Mouse (Mus musculus): ENCODE results near the gene Hoga1.

Gene Hoga1

DNA sequence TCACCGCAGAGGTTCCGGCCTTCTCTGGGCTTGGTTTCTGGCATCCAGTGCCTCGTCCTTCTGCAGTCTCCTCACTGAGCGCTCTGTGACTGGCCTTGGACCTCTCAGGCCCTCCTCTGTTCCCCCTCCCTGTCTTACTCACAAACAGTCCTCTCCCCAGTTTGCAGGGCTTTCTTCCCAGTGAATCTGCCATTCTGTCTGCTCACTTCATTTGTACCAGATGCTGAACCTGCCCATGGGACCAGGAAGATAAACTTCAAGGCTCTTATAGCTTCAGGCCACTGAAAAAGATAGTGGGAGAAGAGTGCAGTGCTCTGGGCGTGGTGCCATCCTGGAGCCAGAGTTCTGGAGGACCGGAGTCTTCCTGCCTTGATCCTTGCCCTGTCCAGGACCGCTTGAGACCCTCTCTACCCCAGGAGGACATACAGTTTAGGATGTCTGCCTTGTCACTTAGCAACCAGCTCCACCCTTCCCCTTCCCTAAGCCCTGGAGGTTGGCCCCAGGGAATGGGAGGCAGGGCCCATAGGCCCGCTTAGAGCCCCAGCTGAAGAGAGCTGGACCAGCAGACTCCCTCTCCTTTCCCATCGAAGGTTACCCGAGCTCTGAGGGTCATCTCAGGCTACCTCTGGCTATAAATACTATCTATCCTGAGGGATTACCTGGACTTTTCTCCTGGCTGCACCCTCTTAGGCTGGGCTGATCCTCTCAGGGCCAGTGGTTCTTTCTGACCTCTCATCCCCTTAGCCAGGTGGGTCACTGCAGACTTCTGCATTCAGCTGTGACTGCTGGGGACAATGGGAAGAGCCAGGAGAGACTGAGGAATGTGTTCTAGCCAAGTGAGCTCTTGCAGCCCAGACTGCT lies 23.5 kb upstream of the Hoga1 start:
- DNase-seq (ENCODE audit: extremely low spot score): no peak

DNA sequence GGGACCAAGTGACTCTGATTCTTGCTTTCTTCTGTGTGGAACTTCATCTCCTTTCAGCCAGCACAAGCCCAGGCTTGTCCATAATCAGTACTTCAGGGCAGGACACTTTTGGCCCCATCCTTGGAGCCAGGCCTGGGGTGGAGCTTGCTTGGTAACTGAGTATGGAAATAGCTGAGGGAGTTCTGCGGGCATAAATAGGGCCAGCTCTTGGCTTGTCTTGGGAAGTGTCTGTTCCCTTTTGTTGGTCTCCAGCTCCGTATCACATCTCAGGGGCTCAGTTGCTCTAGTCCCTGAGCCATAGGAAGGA lies 22.9 kb upstream of the Hoga1 start:
- DNase-seq (ENCODE audit: extremely low spot score): no peak

DNA sequence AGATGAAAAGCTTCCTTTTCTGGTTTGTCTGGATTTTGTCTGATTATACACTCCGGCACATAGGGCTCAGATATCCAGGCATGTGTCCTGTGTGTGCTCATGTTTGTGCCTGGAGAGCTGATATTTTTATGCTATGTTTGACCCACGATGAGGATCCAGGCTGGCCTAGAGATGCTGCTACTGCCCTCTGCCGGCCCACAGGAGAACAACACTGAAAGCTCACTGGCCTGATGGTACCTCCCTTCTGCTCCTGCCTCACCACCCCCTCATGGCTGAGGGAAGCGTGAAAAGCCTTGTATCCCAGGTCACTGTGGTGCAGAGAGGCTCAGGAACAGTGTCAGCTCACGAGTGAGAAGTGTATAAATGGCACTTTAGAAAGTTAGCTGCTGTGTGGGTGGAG lies 19.3 kb upstream of the Hoga1 start:
- DNase-seq (ENCODE audit: extremely low spot score): peak; percentile 72

DNA sequence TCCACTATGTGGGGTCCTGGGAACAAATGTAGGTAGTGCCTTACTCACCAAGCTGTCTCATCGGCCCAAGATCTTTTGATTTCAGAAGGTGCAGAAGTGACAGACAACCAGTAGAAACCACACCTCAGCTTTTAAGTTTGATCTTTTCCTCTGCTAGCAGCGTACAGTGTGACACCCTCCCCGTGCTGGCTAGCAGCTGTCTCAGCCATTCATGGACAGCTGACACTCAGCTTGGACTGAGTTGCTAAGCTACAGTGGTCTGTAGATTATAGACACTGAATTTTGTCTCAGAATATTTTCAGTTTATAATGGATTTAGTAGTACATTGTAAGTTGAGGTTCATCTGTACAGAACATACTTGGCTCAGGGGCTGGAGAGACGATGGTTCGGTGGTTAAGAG lies 14.3 kb upstream of the Hoga1 start:
- DNase-seq (ENCODE audit: extremely low spot score): no peak

DNA sequence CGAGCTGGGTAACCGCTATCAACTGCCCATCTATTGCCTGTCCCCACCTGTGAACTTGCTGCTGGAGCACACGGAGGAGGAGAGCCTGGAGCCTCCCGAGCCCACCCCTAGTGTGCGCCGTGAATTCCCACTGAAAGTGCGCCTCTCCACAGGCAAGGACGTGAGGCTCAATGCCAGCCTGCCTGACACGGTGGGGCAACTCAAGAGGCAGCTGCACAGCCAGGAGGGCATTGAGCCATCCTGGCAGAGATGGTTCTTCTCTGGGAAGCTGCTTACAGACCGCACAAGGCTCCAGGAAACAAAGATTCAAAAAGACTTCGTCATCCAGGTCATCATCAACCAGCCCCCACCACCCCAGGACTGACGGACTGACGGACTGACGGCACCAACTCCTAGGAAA lies 11.8 kb upstream of the Hoga1 start:
- DNase-seq (ENCODE audit: extremely low spot score): no peak

DNA sequence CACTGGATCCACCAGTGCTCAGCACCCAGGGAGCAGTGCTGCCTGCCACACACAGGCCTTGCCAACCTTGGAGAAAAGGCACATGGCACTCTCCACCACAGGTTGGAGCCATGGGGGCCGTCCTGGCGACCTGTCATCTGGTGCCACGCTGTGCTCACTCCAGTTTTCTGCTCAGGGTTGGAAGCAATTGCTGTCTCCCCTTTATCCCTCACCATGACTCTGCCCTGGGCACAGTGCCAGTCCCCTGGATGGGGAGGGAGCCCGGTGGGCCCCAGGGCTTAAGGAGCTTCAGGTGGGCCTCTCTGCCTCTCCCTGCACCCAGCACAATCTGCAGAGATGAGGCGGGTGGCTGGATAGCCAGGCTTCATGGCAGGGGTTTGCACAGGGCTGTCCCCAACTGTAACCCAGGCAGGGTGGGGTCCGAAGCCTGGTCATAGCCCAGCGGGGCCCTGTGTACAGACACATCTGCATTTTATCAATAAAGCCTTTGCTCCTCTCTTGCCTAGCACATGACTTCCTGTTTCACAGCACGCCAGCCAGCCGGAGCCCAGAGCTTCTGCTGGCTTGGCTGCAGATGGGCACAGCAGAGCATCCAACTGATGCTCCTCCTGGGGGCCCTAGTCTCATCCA lies 11.1 kb upstream of the Hoga1 start:
- DNase-seq (ENCODE audit: extremely low spot score): no peak

DNA sequence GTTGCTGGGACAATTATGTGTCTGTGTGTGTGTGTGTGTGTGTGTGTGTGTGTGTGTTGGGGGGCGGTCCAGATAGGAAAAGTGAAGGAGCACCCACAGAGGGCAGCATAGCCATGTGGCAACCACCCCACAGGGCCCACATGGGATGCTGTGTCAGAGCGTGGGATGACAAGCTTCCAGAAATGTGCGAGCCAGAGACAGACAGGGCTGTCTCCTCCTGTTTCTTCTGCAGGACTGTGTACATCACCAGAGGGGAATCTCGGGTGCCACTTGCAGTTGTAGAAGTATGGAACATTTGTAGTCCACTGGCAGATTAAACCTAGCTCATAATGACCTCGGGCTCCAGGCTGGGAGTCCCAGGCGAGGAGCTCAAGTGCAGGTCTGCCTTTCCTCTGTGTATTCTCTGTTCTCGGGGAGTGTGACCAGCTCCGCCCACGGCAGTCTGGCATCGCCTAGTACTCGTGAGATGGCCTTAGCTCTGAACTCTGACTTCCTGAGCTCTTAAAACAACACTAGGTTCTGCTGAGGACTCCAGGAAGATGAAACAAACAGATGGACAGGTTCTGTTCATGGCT lies 10.4 kb upstream of the Hoga1 start:
- DNase-seq (ENCODE audit: extremely low spot score): no peak

DNA sequence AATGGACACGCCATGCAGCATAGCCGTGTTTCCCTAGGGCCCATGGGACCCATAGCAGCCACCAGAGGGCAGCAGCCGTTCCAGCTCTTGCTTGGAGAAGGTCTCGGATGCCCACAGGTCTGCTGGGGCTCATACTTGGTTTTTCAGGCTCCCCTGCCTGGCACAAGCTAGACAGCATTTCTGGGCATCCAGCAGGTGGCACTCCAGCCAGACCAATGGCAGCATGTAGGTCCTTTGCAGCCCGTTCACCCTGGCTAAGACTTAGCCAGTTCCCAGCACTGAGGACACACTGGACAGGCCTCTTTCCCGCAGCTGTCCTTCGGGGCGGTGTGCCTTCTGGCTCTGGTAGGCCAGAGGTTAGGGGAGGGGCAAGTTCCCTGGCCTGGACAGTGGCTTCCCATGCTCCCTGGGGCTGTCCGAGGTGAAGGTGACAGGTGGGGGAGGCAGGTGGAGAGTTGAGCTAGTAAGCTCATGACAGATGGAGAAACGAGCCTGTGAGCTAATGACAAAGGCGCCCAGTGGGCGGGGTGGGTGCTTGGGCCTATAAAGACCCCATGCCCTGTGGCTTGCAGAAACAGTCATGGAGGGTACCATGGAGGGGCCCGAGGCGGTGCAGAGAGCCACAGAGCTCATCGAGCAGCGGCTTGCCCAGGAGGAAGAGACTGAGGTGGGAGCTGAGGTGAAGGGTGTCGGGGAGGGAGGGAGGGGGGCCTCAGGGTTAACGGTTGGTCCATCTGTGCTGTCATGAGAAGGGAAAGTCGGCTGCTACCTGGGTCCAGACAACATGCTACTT lies 9.8 kb upstream of the Hoga1 start, which contains the start of gene Ankrd2:
Gene Ankrd2 (plus strand): TSS at position 545 of the 793 bp plus-strand sequence.
- peak; percentile 78 for DNase-seq (ENCODE audit: extremely low spot score)

DNA sequence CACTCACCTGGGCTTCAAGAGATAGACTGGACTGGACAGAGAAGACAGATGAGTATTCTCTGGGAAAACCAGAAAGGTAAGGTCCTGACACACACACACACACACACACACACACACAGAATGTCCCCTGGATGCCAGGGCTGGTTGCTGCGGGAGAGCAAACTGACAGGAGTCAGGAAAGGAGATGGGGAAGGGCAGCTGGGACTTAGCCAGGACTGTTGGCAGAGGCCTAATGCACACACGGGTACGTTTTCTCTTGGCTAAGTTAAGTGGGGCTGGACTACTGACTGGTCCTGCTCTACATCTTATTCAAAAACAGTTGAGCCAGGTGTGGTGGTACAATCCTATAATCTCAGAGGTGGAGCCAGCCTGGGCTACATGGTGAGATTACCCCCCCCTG lies 9.1 kb upstream of the Hoga1 start:
- DNase-seq (ENCODE audit: extremely low spot score): no peak

DNA sequence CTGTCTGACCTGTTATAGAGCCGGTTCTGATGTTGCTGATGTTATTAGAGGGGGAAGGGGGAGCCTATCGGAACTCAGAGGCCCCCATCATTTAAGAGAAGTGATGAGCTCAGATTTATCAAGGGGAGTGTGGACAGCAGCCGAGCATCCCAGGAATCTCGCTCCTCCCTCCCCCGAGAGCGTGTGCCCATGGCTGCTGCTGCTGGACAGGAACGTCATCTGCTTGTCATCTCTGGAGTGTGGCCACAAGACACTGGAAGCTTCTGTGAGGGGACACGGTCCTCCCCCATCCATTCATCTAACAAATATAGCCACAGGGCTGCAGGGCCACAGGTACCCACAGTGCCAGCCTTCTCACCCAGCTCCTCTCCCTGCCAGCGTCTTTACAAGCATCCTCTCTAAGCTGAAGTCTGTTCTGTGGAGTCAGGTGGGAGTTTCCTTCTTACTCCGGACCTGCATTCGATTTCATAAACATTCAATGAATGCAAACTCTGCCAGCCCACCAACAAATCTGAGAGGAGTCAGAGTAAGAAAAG lies 8.2 kb upstream of the Hoga1 start:
- no peak for DNase-seq (ENCODE audit: extremely low spot score)

DNA sequence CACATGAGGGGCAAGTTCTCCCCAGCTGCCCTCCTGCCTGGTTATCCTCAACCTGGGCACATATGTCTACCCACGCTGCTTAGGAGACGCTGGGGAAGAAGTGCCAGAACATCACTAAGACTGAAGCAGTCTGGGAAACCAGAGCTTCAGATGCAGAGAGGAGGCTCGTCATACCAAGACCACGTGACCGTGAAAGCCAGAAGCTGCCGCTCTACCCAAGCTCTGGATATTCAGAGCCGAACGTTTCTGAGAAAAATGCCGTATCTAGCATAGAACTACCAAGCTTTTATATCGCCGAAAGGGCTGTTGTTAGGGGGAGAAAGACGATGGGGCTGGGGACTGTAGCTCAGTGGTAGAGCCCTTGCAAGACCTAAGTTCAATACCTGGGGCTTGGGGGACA lies 7.1 kb upstream of the Hoga1 start:
- DNase-seq (ENCODE audit: extremely low spot score): no peak

DNA sequence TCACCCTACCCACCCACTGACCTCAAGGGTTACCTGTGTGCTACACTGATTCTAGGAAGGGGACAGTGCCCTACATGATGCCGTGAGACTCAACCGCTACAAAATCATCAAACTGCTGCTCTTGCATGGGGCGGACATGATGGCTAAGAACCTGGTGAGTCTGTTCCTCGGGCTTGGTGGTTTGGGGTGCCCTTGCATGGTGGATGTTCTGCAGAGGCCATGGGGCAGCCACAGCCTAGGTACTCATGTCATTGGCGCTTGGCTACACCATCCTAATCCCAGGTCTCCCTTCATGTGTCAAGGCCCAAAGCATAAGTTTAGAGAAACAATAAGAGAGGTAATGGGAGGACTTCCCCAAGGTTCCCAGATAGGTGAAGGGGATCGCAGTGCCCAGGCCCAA lies 1.4 kb upstream of the Hoga1 start:
- DNase-seq (ENCODE audit: extremely low spot score): no peak

DNA sequence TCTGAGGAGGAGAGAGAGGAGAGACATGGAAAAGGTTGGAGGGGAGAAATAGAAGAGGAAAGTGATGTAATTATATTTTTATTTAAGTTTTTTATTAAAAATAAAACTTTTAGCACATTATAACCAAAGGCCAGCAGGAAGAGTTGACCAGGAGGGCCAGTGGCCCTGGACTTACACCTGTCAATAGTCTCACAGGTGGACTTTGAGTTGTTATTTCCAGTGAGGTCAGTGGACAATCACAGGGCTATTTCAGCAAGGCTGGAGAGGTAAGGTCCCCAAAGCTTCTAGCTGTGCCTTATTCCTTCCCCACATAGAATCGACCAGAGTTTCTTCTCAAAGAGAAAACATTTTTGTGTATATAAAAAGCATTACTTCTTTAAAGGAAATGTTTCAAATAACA lies 4.8 kb downstream of the Hoga1 start:
- no peak for DNase-seq (ENCODE audit: extremely low spot score)

DNA sequence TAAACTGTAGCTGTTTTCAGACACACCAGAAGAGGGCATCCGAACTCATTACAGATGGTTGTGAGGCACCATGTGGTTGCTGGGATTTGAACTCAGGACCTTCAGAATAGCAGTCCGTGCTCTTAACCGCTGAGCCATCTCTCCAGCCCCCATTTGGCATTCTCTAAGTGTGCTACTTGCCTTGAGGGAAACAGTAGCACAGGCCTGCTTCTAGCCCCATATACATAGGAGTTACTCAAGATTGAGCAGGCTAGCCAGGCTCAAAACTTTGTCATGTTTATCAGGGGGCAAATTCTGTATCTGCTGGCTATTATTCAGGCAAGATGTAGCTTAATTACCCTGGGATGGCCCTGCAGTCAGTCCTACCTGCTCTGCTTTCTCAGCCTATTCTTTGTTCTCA lies 5.9 kb downstream of the Hoga1 start:
- DNase-seq (ENCODE audit: extremely low spot score): no peak

DNA sequence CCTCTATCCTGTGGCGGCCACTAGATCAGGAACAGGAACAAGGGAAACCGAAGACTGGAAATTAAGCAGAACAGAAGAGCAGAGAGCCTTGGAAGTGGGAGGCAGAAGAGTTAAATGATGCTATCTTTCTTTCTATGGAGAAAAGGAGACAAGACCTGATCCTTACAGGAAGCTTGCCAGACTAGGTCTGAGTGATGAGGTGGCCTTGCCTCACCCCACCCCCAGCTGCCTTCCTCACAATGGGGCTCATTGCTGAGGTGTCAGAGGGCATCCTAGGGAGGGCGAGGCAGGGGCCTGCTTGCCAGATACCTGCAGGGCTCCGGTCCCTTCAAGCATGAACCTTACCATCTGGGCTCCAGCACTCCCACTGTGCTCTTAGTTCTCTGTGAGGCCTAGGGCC lies 6.5 kb downstream of the Hoga1 start, which contains the start of gene 4933411K16Rik:
Gene 4933411K16Rik (plus strand): TSS at position 301 of the 400 bp plus-strand sequence.
- DNase-seq (ENCODE audit: extremely low spot score): no peak

DNA sequence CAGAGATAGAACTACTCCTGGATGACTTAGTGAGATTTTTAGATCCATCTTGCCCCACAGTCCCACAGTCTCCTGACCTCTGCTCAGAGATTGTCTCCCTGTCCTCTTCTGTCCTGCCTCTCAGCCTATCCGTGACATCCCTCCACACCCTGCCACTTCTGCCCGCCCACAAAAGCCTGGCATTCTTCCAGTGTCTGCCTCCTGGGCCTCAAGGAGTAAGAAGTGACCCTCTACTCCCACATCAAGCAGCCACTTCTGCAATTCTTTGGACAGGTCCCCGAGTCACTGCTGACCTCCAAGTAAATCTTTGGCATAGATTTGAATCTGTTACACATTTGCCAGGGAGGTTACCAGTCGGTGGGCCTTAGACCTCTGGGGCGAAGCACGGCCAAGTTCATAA lies 8.8 kb downstream of the Hoga1 start:
- DNase-seq (ENCODE audit: extremely low spot score): no peak

DNA sequence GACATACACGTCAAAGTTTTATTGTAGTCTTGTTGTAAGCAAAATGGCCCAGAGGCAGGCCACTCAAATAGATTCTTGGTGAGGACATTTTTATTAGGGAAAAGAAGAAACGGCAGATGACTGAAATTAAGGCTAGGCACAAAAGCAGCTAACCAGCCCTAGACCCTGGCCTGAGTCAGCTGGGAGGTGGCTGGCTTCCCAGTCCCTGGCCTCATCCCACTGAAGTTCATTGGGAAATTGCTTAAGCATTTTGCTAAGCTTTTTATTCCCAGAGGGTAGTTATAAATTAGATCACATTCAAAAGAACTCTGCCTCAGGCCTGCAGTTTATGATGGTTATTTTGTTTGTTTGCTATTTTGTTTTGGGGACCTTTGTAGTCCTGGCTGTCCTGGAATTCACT lies 10.5 kb downstream of the Hoga1 start:
- DNase-seq (ENCODE audit: extremely low spot score): no peak

DNA sequence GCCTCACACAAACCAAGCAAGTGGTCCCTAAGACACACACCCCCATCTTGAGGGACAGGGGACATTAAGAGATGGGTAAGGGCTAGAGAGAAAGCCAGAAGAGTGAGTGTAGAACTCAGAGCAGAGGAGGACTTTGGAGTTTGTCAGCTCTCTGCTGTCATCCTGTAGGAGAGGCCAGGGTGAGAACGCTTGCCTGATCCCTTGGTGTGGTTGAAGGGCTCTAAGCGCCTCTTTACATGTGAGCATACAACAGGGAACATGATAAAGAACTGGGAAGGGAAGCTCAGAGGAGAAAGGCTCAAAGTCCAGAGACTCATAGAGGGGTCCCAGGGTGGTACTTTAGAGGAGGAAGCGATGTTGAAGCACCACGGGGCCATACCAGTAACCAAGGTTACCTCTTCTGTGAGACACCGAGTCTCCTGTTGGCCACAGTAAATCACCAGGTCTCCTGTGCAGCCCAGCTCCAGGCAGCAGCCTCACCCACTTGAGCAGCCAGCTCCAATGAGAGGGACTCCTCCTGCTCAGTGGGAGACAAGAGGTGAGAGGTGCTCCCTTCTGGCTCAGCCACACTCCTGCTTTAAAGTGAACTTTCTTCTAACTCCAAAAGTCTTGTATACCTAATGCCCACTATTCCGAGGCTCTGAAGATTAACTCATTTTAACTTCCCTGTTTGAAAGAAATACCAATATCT lies 11.5 kb downstream of the Hoga1 start:
- DNase-seq (ENCODE audit: extremely low spot score): no peak

DNA sequence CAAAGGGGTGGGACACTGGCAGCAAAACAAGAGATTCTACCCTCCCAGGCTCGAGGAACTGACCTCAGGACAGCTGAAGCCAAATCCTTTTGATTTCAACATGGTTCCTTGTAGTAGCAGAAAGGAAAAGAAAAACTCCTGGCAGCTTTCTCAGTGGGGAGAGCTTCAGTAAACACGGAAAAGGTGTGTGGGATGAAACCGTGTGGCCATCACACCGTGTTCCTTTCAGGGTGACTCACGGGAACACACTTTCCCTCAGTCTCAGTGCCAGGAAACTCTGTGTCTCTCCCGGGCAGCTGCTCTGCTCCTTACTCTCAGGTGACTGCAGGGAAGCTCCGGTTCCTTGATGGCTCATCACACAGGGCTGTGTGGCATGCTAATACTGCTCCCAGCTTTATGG lies 13.0 kb downstream of the Hoga1 start:
- DNase-seq (ENCODE audit: extremely low spot score): no peak

DNA sequence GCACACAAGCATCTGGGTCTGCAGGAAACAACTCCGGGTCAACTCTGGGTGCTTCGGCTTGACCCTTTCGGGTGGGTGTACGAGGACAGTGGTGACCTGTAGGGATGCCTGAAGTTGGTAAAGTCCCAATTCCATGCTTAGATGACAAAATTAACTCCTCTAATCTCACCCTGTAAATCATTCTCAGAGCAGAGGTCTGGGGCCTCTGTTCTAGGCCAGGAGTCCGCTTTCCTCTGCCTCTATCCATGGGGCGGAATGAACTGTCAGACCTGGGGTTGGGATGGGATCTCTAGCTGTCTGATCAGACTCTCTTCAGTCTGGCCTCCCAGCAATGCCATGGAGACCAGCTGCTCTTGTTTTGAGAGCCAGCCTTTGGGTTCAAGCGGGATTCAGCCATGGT lies 16.0 kb downstream of the Hoga1 start:
- no peak for DNase-seq (ENCODE audit: extremely low spot score)

DNA sequence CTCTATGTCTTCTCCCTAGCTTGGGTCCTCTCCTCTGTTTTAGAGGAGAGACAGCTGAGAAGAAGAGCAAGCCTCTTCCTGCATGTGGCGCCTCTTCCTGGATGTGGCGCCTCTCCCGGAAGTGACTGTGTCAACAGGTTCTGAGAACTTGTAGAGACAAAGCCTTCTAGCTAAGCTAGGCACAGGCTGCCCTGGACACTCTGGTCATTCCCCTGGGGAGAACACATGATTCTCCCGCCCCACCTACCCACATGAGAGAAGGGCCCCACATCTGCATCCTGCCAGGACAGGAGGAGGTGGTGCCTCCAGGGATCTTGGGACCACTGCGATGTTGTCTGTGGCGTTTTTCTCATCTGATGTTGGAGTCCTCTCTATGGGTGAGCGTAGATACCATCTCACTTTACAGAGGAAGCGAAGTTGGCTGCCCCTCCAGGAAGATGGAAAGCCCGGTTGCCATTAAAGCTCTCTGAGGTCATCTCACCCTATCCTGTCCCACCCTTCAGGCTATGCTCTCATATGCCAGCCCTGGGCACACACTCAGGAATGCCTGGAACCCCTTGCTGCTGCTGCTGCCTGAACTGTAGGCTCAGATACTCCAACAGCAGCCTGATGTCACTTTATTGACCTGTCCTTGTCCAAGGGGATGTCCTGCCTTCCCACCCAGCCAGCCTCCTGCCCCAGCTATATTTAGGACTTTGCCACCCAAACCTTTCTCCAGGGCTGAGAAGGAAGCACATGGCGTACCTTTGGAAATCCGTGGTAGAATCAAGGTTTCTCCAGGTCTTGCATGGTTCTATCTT lies 23.2 kb downstream of the Hoga1 start:
- no peak for DNase-seq (ENCODE audit: extremely low spot score)

All from embryo, embryonic 9.5 days (tissue).